Mouse (Mus musculus) hindlimb bud, embryonic 11.5 days (tissue): ENCODE results near the gene Arl2.

Experiments
- DNase-seq: peaks from one replicate; pipeline ENCODE4 v3.0.0-alpha.2; 2012; ENCODE audit warnings: low read depth, low spot score; ENCODE audit errors: extremely low spot score

The Arl2 gene

GRCm38 (mm10) chr19:6126789-6127580 is 14.4 kb downstream of the Arl2 start:
- no peak for DNase-seq

GRCm38 (mm10) chr19:6126289-6126688 is 15.1 kb downstream of the Arl2 start:
- peak; percentile 42 for DNase-seq

GRCm38 (mm10) chr19:6124898-6125297 is 16.4 kb downstream of the Arl2 start:
- no peak for DNase-seq

GRCm38 (mm10) chr19:6123330-6123729 is 18.0 kb downstream of the Arl2 start:
- DNase-seq, result no peak

- DNase-seq, result no peak
Observed at GRCm38 (mm10) chr19:6121761-6122160, 19.6 kb downstream of the Arl2 start.

GRCm38 (mm10) chr19:6118677-6119185 is 22.6 kb downstream of the Arl2 start:
- DNase-seq, result no peak

GRCm38 (mm10) chr19:6117986-6118676 is 23.2 kb downstream of the Arl2 start, which contains the start of gene Sac3d1:
TSS of gene Sac3d1 (minus strand) at chr19:6118650.
- DNase-seq, result peak; percentile 88

GRCm38 (mm10) chr19:6117346-6117985 is 23.9 kb downstream of the Arl2 start:
- DNase-seq, result no peak

GRCm38 (mm10) chr19:6116113-6116850 is 25.1 kb downstream of the Arl2 start:
- no peak for DNase-seq

GRCm38 (mm10) chr19:6113116-6113515 is 28.2 kb downstream of the Arl2 start:
- no peak for DNase-seq

- no peak for DNase-seq
Observed at GRCm38 (mm10) chr19:6105586-6105985, 35.8 kb downstream of the Arl2 start, which contains the start of gene Naaladl1. TSS of gene Naaladl1 (plus strand) at chr19:6105782.

GRCm38 (mm10) chr19:6104476-6104875 is 36.9 kb downstream of the Arl2 start:
- no peak for DNase-seq

- no peak for DNase-seq
Observed at GRCm38 (mm10) chr19:6102169-6102853, 39.0 kb downstream of the Arl2 start.

- DNase-seq, result no peak
Observed at GRCm38 (mm10) chr19:6101186-6101585, 40.2 kb downstream of the Arl2 start.

GRCm38 (mm10) chr19:6097847-6098246 is 43.5 kb downstream of the Arl2 start:
- no peak for DNase-seq

GRCm38 (mm10) chr19:6094119-6094518 is 47.2 kb downstream of the Arl2 start, which contains the start of gene AC131692.1:
TSS of gene AC131692.1 (plus strand) at chr19:6094419.
- DNase-seq, result no peak

- DNase-seq, result no peak
Observed at GRCm38 (mm10) chr19:6088841-6089240, 52.5 kb downstream of the Arl2 start.

GRCm38 (mm10) chr19:6085417-6085879 is 55.9 kb downstream of the Arl2 start:
- DNase-seq, result peak; percentile 76

- DNase-seq, result peak; percentile 97
Observed at GRCm38 (mm10) chr19:6084478-6085248, 56.7 kb downstream of the Arl2 start, which contains the start of the genes Zfpl1 and Cdca5. TSS of gene Zfpl1 (minus strand) at chr19:6084956. TSS of gene Cdca5 (plus strand) at chr19:6084983.
